Mouse (Mus musculus) myocyte (in vitro differentiated cells): Measurements from ENCODE around the gene Zer1. TPM values are rescaled to one million over a fixed set of nuclear protein-coding genes. Genes with fewer than 3 reads are reported as not detected.

ENCODE experiments used
- H3K27me3 ChIP-seq: one replicate; pipeline ENCODE4 v1.6.1; 2011; ENCODE audit not compliant: control insufficient read depth, insufficient read depth, insufficient read length
- H3K36me3 ChIP-seq: one replicate; pipeline ENCODE4 v1.6.1; 2011; ENCODE audit not compliant: control insufficient read depth, insufficient read depth
- H3K4me2 ChIP-seq: one replicate; pipeline ENCODE4 v1.6.1; 2011; ENCODE audit warnings: low read depth, control low read depth
- H3K4me3 ChIP-seq: one replicate; pipeline ENCODE4 v1.5.1; 2011; ENCODE audit warnings: mild to moderate bottlenecking, control low read depth, moderate library complexity
- H3K79me2 ChIP-seq: one replicate; pipeline ENCODE4 v1.6.1; 2011; ENCODE audit not compliant: control insufficient read depth, insufficient read depth
- H3ac ChIP-seq: one replicate; pipeline ENCODE4 v1.6.1; 2011; ENCODE audit not compliant: control insufficient read depth, insufficient read length
- CEBPB ChIP-seq: IDR thresholded peaks from 2 replicates; pipeline ENCODE4 v1.6.1; 2011; ENCODE audit warnings: mild to moderate bottlenecking, moderate library complexity; ENCODE audit not compliant: poor library complexity, insufficient read depth, severe bottlenecking
- E2F4 ChIP-seq: IDR thresholded peaks from one replicate; pipeline ENCODE4 v1.6.1; 2011; ENCODE audit warnings: mild to moderate bottlenecking, control low read depth, moderate library complexity; ENCODE audit not compliant: insufficient read depth
- MAX ChIP-seq: IDR thresholded peaks from one replicate; pipeline ENCODE4 v1.6.1; 2011; ENCODE audit warnings: low read depth, mild to moderate bottlenecking, control low read depth
- MYOD1 ChIP-seq, 3 experiments: IDR thresholded peaks; one replicate each; pipeline ENCODE4 v1.6.1; 2011; ENCODE audit warnings: control low read depth in 2 of 3, low read depth in 2 of 3, mild to moderate bottlenecking in 2 of 3, moderate library complexity in 1 of 3; ENCODE audit not compliant: insufficient read length in 2 of 3, control insufficient read depth in 1 of 3
- MYOG ChIP-seq, 3 experiments: IDR thresholded peaks; one replicate each; pipeline ENCODE4 v1.6.1; 2011; ENCODE audit warnings: control low read depth in 2 of 3, low read depth in 2 of 3, mild to moderate bottlenecking in 2 of 3; ENCODE audit not compliant: insufficient read length in 2 of 3, control insufficient read depth in 1 of 3, insufficient read depth in 1 of 3
- POLR2A ChIP-seq: IDR thresholded peaks from one replicate; pipeline ENCODE4 v1.6.1; 2011; ENCODE audit warnings: low read depth, mild to moderate bottlenecking, control low read depth, moderate library complexity; ENCODE audit not compliant: insufficient read length
- POLR2AphosphoS2 ChIP-seq: IDR thresholded peaks from one replicate; pipeline ENCODE4 v1.6.1; 2011; ENCODE audit warnings: low read depth, control low read depth; ENCODE audit not compliant: insufficient read length
- REST ChIP-seq: IDR thresholded peaks from one replicate; pipeline ENCODE4 v1.6.1; 2011; ENCODE audit warnings: mild to moderate bottlenecking, control low read depth, moderate library complexity; ENCODE audit not compliant: insufficient read depth, insufficient read length
- SRF ChIP-seq: IDR thresholded peaks from one replicate; pipeline ENCODE4 v1.6.1; 2011; ENCODE audit warnings: low read depth; ENCODE audit not compliant: control insufficient read depth, insufficient read length
- TCF12 ChIP-seq: IDR thresholded peaks from one replicate; pipeline ENCODE4 v1.6.1; 2011; ENCODE audit warnings: mild to moderate bottlenecking, control low read depth; ENCODE audit not compliant: poor library complexity, insufficient read depth, severe bottlenecking
- TCF3 ChIP-seq: IDR thresholded peaks from one replicate; pipeline ENCODE4 v1.6.1; 2011; ENCODE audit warnings: low read depth, control low read depth; ENCODE audit not compliant: insufficient read length
- USF1 ChIP-seq: IDR thresholded peaks from one replicate; pipeline ENCODE4 v1.6.1; 2011; ENCODE audit warnings: low read depth, mild to moderate bottlenecking, control low read depth, moderate library complexity
- polyA plus RNA-seq: library from polyadenylated mRNA; unstranded; fragments of >200 nt; fragmentation: generic; extraction: Trizol; gene quantifications from one replicate; pipeline ENCODE4 v1.2.1, GENCODE M21; 2012; ENCODE audit warnings: missing spikeins

Zer1 gene
- polyA plus RNA-seq, 1 experiment: 13.1 TPM

- H3K4me3 ChIP-seq: peak overlapping the region; percentile 46
- no peak overlapping the region for H3ac ChIP-seq
- no peak overlapping the region for H3K4me2 ChIP-seq
- TF ChIP-seq POLR2AphosphoS2: peak; percentile 20
- no peak for TF ChIP-seq MYOG (IDR thresholded peaks at IDR 0.05; ENCODE audit: control insufficient read depth in 1 of 3, insufficient read depth in 1 of 3, insufficient read length in 2 of 3, low read depth in 2 of 3)
- H3K27me3 ChIP-seq: no peaks in the 10 kb centered on the region
- no peaks in the 10 kb centered on the region for H3K36me3 ChIP-seq
- H3K79me2 ChIP-seq: peaks cover 11% of the 10 kb centered on the region
These were observed 28.4 kb downstream of the Zer1 start for GRCm38 (mm10) chr2:30095882-30096527.

GRCm38 (mm10) chr2:30094208-30094588 is 30.2 kb downstream of the Zer1 start:
- H3K4me3 ChIP-seq: peak overlapping the region; percentile 46
- H3ac ChIP-seq: peak overlapping the region; percentile 56
- H3K27me3 ChIP-seq: no peaks in the 10 kb centered on the region
- no peak for TF ChIP-seq POLR2A
- no peak for TF ChIP-seq E2F4
- no peak for TF ChIP-seq TCF3
- TF ChIP-seq MYOD1 (IDR thresholded peaks at IDR 0.05; ENCODE audit: control insufficient read depth in 1 of 3, insufficient read length in 2 of 3, low read depth in 2 of 3): no peak
- no peak for TF ChIP-seq REST
- no peak for TF ChIP-seq CEBPB
- TF ChIP-seq MAX: no peak
- no peak for TF ChIP-seq USF1
- TF ChIP-seq MYOG (IDR thresholded peaks at IDR 0.05; ENCODE audit: control insufficient read depth in 1 of 3, insufficient read depth in 1 of 3, insufficient read length in 2 of 3, low read depth in 2 of 3): no peak
- TF ChIP-seq SRF: no peak
- no peak for TF ChIP-seq POLR2AphosphoS2
- TF ChIP-seq TCF12: no peak
- peaks cover 11% of the 10 kb centered on the region for H3K79me2 ChIP-seq
- H3K4me2 ChIP-seq: peak overlapping the region; percentile 76
- no peaks in the 10 kb centered on the region for H3K36me3 ChIP-seq

GRCm38 (mm10) chr2:30093471-30094207 is 30.7 kb downstream of the Zer1 start, which contains the start of gene Zdhhc12:
TSS of gene Zdhhc12 (minus strand) at chr2:30093648.
- Histone ChIP-seq H3K4me2 (peak within 1 kb of the TSS; percentile 80), H3K36me3 (no peaks in the 10 kb centered on the region), H3K27me3 (no peaks in the 10 kb centered on the region), H3K4me3 (peak within 1 kb of the TSS; percentile 46), H3ac (peak within 1 kb of the TSS; percentile 56), H3K79me2 (peaks cover 11% of the 10 kb centered on the region)
- no peak for TF ChIP-seq TCF12
- no peak for TF ChIP-seq CEBPB
- no peak for TF ChIP-seq E2F4
- no peak for TF ChIP-seq MAX
- TF ChIP-seq SRF: no peak
- TF ChIP-seq TCF3: no peak
- TF ChIP-seq REST: no peak
- peak in 1 of 3 experiments; percentile 48 for TF ChIP-seq MYOD1 (IDR thresholded peaks at IDR 0.05; ENCODE audit: control insufficient read depth in 1 of 3, insufficient read length in 2 of 3, low read depth in 2 of 3)
- peak; percentile 54 for TF ChIP-seq POLR2A
- TF ChIP-seq POLR2AphosphoS2: peak; percentile 49
- TF ChIP-seq USF1: no peak
- TF ChIP-seq MYOG (IDR thresholded peaks at IDR 0.05; ENCODE audit: control insufficient read depth in 1 of 3, insufficient read depth in 1 of 3, insufficient read length in 2 of 3, low read depth in 2 of 3): peak in 1 of 3 experiments; percentile 20

GRCm38 (mm10) chr2:30092280-30092918 is 32.0 kb downstream of the Zer1 start:
- TF ChIP-seq USF1: no peak
- no peak for TF ChIP-seq REST
- TF ChIP-seq MYOD1 (IDR thresholded peaks at IDR 0.05; ENCODE audit: control insufficient read depth in 1 of 3, insufficient read length in 2 of 3, low read depth in 2 of 3): no peak
- no peak for TF ChIP-seq CEBPB
- no peak for TF ChIP-seq MAX
- TF ChIP-seq TCF3: no peak
- TF ChIP-seq E2F4: no peak
- TF ChIP-seq SRF: no peak
- TF ChIP-seq POLR2AphosphoS2: no peak
- TF ChIP-seq POLR2A: no peak
- TF ChIP-seq MYOG (IDR thresholded peaks at IDR 0.05; ENCODE audit: control insufficient read depth in 1 of 3, insufficient read depth in 1 of 3, insufficient read length in 2 of 3, low read depth in 2 of 3): no peak
- TF ChIP-seq TCF12: no peak
- Histone ChIP-seq H3K4me3 (peak overlapping the region; percentile 46), H3K4me2 (peak overlapping the region; percentile 80), H3K79me2 (peaks cover 11% of the 10 kb centered on the region), H3K36me3 (no peaks in the 10 kb centered on the region), H3K27me3 (no peaks in the 10 kb centered on the region), H3ac (no peak overlapping the region)
